Mouse (Mus musculus) testis, adult 2 months (tissue): ENCODE measurements around the gene Ldlrad3.

Experiments
- CTCF ChIP-seq: fragments of 200-500 bp; IDR thresholded peaks from 2 replicates; pipeline ENCODE4 v1.5.1; 2012; ENCODE audit warnings: low read depth, mild to moderate bottlenecking, inconsistent platforms, low read length, moderate library complexity; ENCODE audit not compliant: control insufficient read depth, insufficient read depth, insufficient replicate concordance
- POLR2A ChIP-seq: fragments of 200-500 bp; IDR thresholded peaks from 2 replicates; pipeline ENCODE4 v1.6.1; 2012; ENCODE audit warnings: low read depth, mild to moderate bottlenecking, inconsistent platforms, low read length, moderate library complexity; ENCODE audit not compliant: control insufficient read depth

GRCm38 (mm10) chr2:101983082-101983852 lies 202.9 kb downstream of the Ldlrad3 start:
- TF ChIP-seq POLR2A (no peak), CTCF (no peak)
